Mouse (Mus musculus): ENCODE measurements around the gene BC005561. TPM values are rescaled to one million over a fixed set of nuclear protein-coding genes. Genes with fewer than 3 reads are reported as not detected.

The BC005561 gene
- polyA plus RNA-seq (2015; fragmentation: Nextera tagmentation; extraction: Ambion mirVana), result 14.6 and 14.7 TPM in 2 replicates

DNA sequence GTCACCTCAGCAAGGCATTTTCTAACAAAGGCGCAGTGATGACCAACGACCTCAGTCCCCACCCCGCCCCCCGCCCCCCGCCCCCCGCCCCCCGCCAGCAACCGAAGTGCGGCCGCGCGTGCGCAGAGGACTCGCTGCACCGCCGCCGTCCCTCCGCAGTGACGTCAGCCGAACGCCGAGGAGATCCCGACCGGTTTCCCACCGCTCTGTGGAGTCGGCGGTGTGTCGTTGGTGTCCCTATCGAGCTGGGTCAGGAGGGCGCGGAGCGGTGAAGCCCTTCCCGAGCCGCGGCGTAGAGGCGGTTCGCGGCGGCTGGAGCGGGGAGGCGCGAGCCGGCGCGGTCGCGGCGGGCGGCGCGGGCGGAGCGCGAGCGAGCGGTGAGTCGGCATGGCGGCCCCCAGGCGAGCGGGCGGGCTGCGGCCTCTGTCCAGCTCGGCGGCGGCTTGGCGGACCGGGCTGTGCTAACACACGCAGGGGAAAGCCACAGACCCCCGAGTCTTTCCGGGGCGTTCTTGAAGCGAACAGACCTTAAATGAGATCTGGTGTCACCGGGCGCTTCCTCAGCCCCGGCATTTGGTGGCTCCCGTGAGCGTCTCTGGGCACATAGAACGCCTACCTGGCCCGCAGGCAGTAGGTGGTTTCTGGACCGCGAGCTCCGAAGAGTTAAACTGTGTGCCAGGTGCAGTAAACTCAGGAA, at the start of gene BC005561:
Gene BC005561 (plus strand): TSS at position 158 of the 697 bp plus-strand sequence.
- 0% methylated on average over 82 of the region's 83 CpGs for WGBS
- peak within 1 kb of the TSS; percentile 94 for H3K27ac ChIP-seq
- H3K27me3 ChIP-seq, result no peaks in the 10 kb centered on the region
- H3K9me3 ChIP-seq, result no peaks in the 10 kb centered on the region
- peak within 1 kb of the TSS; percentile 90 for H3K9ac ChIP-seq
- peak; percentile 95 for ATAC-seq (ENCODE audit: low FRiP score)
- H3K36me3 ChIP-seq, result peaks cover 27% of the 10 kb centered on the region
- peaks cover 17% of the 10 kb centered on the region for H3K4me1 ChIP-seq (replicated peaks)
- H3K4me3 ChIP-seq, result peak within 1 kb of the TSS; percentile 79
- peak within 1 kb of the TSS; percentile 73 for H3K4me2 ChIP-seq

DNA sequence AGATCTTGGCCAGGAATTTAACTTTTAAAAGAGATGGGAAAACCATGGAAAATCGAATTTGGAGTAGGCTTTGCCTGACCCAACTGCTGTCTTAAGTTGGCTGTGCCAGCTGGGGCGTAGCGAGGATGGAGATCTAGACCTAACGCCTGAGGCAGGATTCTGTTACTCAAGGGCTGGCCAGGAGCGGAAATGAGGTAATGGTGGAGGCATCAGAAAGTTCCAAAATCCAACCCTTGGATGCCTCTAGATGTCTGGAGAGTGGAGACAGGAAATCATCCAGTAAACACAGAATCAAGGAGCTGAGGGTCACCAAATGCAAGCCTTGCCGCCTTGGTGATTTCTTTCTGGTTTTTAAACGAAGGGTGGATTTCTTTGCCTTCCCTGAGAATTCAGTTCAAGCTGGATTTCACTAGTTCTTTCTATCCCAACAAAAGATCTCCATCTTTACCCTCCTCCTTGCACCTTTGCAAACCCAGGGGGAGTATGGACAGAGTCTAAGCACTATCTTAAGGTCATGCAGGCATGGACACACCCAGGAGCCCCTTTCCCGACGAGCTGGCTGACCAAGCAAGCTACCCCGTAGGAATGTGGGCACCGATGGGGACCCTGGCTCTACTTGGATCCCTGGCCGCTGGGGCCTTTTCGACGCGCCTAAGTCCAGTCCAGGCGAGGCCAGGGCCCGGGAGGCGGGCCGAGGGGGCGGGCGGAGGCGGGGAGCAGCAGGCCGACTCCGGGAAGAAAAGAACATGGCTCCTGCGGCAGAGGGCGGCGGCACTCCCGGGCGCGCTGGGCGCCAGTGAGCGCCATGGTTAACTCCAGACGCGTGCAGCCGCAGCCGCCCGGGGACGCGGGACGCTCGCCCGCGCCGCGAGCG, 49.1 kb upstream of the BC005561 start, which contains the start of gene Pkd2:
Gene Pkd2 (plus strand): TSS at position 619 of the 874 bp plus-strand sequence.
- H3K27ac ChIP-seq, result peak within 1 kb of the TSS; percentile 97
- peak within 1 kb of the TSS; percentile 98 for H3K9ac ChIP-seq
- H3K27me3 ChIP-seq, result no peaks in the 10 kb centered on the region
- H3K9me3 ChIP-seq, result no peaks in the 10 kb centered on the region
- 11% methylated on average over 46 of the region's 46 CpGs for whole genome bisulfite sequencing
- peak within 1 kb of the TSS; percentile 73 for H3K4me2 ChIP-seq
- peak within 1 kb of the TSS; percentile 77 for H3K4me3 ChIP-seq
- ATAC-seq (ENCODE audit: low FRiP score), result peak; percentile 83
- peaks cover 27% of the 10 kb centered on the region for H3K4me1 ChIP-seq (replicated peaks)
- peaks cover 10% of the 10 kb centered on the region; the same call in 1 of the 2 replicates for H3K36me3 ChIP-seq

DNA sequence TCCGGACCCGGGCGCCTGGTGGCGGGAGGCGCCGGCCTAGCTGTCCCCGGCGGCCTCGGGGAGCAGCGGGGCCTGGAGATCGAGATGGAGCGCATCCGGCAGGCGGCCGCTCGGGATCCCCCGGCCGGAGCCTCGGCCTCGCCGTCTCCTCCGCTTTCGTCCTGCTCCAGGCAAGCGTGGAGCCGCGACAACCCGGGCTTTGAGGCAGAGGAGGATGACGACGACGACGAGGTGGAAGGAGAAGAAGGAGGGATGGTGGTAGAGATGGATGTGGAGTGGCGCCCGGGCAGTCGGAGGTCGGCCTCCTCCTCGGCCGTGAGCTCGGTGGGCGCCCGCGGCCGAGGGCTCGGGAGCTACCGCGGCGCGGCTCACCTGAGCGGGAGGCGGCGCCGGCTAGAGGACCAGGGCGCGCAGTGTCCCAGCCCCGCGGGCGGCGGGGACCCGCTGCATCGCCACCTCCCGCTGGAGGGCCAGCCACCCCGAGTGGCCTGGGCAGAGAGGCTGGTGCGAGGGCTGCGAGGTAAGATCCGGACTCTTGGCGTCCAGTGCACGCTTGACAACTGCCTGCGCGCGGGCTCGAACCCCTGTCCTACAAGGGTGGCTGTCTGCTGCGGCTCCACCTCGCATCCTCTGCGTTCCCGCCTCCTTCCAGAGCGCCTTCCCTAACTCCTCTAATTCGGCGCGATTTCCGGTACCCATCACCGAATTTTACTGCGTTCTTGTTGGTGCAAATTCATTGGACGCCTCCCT, 48.3 kb upstream of the BC005561 start:
- H3K9me3 ChIP-seq, result no peaks in the 10 kb centered on the region
- peak overlapping the region; percentile 73 for H3K4me2 ChIP-seq
- peak overlapping the region; percentile 77 for H3K4me3 ChIP-seq
- WGBS, result under 1% methylated on average over 75 of the region's 82 CpGs
- H3K27ac ChIP-seq, result peak overlapping the region; percentile 97
- H3K36me3 ChIP-seq, result peaks cover 14% of the 10 kb centered on the region
- H3K27me3 ChIP-seq, result no peaks in the 10 kb centered on the region
- H3K4me1 ChIP-seq (replicated peaks), result peaks cover 27% of the 10 kb centered on the region
- ATAC-seq (ENCODE audit: low FRiP score), result peak; percentile 86
- H3K9ac ChIP-seq, result peak overlapping the region; percentile 98

DNA sequence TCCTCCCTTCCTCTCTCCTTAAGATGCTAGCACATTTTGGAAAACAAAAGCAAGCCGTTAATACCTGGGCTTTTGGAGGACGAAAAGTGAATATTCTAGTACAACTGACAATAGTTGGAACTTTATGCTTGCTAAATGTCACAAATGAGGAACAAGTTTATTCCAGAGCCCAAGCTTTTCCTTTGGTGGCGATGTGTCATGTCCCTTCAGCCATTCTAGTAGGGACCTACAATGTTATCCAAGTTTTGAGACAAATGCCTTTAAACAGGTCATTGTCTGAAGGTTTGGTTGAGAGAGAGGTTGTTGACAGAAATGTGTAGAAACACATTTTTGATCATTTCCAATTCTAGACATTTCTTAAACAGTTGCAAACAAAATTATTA, 47.7 kb upstream of the BC005561 start:
- Histone ChIP-seq H3K4me3 (peak overlapping the region; percentile 77), H3K9me3 (no peaks in the 10 kb centered on the region), H3K4me2 (peak overlapping the region; percentile 73), H3K27ac (peak overlapping the region; percentile 97), H3K36me3 (peaks cover 19% of the 10 kb centered on the region), H3K4me1 (replicated peaks) (peaks cover 27% of the 10 kb centered on the region), H3K9ac (peak overlapping the region; percentile 98), H3K27me3 (no peaks in the 10 kb centered on the region)
- 37% methylated on average over 3 of the region's 3 CpGs for WGBS
- ATAC-seq (ENCODE audit: low FRiP score), result no peak

DNA sequence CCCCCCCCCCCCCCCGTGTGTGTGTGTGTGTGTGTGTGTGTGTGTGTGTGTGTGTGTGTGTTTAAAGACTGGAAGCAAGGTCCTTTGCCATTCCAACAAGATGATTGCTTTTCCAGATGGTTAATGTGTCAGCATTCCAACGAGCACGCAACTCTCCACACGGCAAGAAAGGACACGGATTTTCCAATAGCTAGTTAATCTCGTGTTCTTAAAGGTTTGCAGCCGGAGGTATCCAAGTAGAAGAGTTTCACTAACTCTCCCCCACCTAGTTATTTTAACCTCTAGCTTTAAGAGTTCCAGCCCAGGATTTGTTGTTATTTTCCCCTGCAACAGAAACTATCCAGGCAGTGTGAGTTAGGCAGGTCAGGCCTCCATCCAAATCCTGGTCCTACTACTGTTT, 47.3 kb upstream of the BC005561 start:
- Histone ChIP-seq H3K27me3 (no peaks in the 10 kb centered on the region), H3K9me3 (no peaks in the 10 kb centered on the region), H3K4me1 (replicated peaks) (peaks cover 27% of the 10 kb centered on the region), H3K36me3 (peaks cover 24% of the 10 kb centered on the region), H3K9ac (no peak overlapping the region; the same call in 1 of the 2 replicates), H3K4me3 (peak overlapping the region; percentile 77), H3K4me2 (peak overlapping the region; percentile 73), H3K27ac (no peak overlapping the region)
- ATAC-seq (ENCODE audit: low FRiP score), result no peak
- 58% methylated on average over 6 of the region's 7 CpGs for WGBS

DNA sequence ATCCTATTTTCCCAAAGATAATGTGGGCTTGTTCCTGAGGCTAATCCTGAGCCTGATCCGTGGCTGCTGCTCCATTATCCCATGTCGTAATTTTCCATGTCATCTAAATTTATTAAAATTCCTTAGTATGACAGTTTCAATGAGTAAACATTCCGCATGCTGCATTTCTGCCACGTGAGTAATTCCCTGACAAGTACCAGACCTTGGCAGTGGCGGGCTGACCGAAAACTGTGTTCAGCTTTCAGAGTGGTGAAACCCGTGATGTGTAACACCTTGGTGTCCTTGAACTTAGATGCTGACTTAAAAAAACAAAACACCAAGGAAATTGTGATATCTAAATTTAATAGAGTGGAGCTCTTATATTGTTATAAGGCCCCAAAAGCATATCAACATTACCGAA, 42.9 kb upstream of the BC005561 start:
- WGBS, result 95% methylated on average over 8 of the region's 8 CpGs

DNA sequence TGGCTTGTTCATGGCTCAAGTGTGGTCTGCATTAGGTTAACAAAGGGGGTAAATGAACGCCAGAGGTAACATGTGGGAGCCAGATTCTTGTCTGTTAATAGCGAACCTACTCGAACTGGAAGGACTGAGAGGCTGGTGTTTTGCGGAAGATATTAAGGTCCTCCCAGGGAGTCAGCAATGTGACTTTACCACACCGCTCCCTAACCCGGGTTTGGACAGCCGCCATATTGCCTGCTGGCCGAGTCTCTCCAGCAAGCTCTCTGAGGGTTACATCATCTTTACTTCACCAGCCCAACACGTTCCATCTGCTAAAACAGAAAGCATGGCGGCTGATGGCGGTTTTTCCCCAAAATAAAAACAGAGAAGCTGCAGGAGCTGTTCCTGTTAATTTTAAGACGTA, 42.4 kb upstream of the BC005561 start:
- Histone ChIP-seq H3K36me3 (peaks cover 44% of the 10 kb centered on the region), H3K4me2 (no peak overlapping the region), H3K27ac (no peak overlapping the region), H3K4me1 (replicated peaks) (peaks cover 11% of the 10 kb centered on the region), H3K9ac (no peak overlapping the region), H3K4me3 (no peak overlapping the region), H3K9me3 (no peaks in the 10 kb centered on the region), H3K27me3 (no peaks in the 10 kb centered on the region)
- ATAC-seq (ENCODE audit: low FRiP score), result no peak
- 91% methylated on average over 12 of the region's 12 CpGs for WGBS

More for the DNA sequence above, 42.9 kb upstream of the BC005561 start:
- ATAC-seq (ENCODE audit: low FRiP score), result no peak
- no peak overlapping the region for H3K4me3 ChIP-seq
- H3K36me3 ChIP-seq, result peaks cover 40% of the 10 kb centered on the region
- no peak overlapping the region for H3K27ac ChIP-seq
- H3K9me3 ChIP-seq, result no peaks in the 10 kb centered on the region
- H3K4me1 ChIP-seq (replicated peaks), result peaks cover 16% of the 10 kb centered on the region
- no peak overlapping the region for H3K4me2 ChIP-seq
- H3K9ac ChIP-seq, result no peak overlapping the region
- no peaks in the 10 kb centered on the region for H3K27me3 ChIP-seq

DNA sequence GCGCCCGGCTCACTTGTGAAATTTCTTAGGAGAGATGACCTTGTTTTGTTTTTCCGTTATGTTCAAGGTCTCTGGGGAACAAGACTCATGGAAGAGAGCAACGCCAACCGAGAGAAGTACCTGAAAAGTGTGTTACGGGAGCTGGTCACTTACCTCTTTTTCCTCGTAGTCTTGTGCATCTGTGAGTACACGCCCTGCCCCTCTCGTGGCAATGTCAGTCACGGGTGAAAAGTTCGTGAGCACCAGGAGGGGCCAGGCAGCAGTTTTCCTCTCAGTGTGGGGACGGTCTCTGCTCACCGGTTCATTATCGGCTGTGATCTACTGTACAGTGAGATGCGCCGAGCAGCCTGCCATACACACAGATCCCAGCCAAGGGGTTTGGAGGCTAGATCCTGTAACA, 41.3 kb upstream of the BC005561 start:
- Histone ChIP-seq H3K9me3 (no peaks in the 10 kb centered on the region), H3K36me3 (peaks cover 53% of the 10 kb centered on the region), H3K27me3 (no peaks in the 10 kb centered on the region), H3K4me1 (replicated peaks) (peaks cover 5% of the 10 kb centered on the region), H3K9ac (no peak overlapping the region), H3K4me2 (no peak overlapping the region), H3K4me3 (no peak overlapping the region), H3K27ac (no peak overlapping the region)
- WGBS, result 97% methylated on average over 16 of the region's 16 CpGs
- no peak for ATAC-seq (ENCODE audit: low FRiP score)

DNA sequence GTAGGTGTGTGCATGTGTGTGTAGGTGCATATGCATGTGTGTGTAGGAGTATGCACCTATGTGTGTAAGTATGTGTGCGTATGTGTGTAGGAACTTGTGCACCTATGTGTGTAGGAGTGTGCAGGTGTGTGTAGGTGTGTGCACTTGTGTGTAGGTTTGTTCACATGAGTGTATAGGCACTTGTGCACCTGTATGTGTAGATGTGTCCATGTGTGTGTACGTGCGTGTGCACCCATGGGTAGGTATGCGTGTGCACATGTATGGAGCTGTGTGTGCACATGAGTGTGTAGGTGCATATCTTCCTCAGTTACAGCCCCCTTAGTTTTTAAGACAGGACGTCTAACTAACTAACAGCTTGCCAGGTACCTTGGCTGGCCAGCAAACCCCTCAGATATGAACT, 39.6 kb upstream of the BC005561 start:
- no peak overlapping the region for H3K4me2 ChIP-seq
- no peak overlapping the region for H3K9ac ChIP-seq
- ATAC-seq (ENCODE audit: low FRiP score), result no peak
- no peaks in the 10 kb centered on the region for H3K9me3 ChIP-seq
- H3K4me1 ChIP-seq (replicated peaks), result no peaks in the 10 kb centered on the region
- peaks cover 70% of the 10 kb centered on the region for H3K36me3 ChIP-seq
- WGBS, result 96% methylated on average over 5 of the region's 5 CpGs
- H3K27me3 ChIP-seq, result no peaks in the 10 kb centered on the region
- no peak overlapping the region for H3K27ac ChIP-seq
- no peak overlapping the region for H3K4me3 ChIP-seq

DNA sequence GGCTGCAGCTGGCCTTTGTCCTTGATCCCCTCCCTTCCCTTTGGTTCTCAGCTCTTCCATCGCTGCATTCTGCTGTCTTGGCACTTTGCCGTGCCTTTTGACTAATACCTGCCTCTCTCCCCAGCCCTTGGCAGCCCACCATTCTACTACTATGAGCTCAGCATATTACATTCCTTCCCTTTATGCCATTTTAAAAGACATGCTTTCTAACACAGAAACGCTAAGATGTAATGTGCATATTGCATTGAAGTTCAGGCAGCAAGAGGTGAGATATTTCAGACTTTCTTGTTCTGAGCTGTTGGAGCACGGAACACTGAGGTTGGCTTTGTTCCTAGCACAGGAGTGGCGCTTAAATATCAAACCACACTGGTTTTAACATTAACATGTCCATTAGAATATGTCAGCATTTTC, 37.2 kb upstream of the BC005561 start:
- Histone ChIP-seq H3K4me2 (no peak overlapping the region), H3K9me3 (no peaks in the 10 kb centered on the region), H3K9ac (no peak overlapping the region), H3K27me3 (no peaks in the 10 kb centered on the region), H3K27ac (no peak overlapping the region), H3K4me3 (no peak overlapping the region), H3K36me3 (peaks cover 55% of the 10 kb centered on the region), H3K4me1 (replicated peaks) (no peaks in the 10 kb centered on the region)
- no peak for ATAC-seq (ENCODE audit: low FRiP score)
- WGBS, result 93% methylated on average over 5 of the region's 5 CpGs

DNA sequence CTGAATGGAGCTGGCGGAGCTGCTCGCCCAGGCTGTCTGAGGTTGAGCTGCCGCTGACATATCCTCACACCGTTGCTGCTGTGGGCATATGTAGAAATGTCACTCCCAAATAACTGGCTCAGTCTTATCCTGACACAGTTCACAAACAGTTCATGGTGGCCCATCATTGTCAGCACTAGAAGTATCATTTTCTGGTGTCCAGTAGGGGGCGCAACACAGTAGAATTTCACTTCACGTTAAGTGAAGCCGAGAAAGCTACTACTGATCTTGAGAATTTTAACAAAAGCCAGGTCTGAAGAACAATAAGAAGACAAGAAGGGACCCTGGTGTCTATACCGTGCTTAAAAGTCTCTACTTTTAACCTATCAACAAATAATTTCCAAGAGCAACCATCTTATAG, 35.8 kb upstream of the BC005561 start:
- no peaks in the 10 kb centered on the region for H3K27me3 ChIP-seq
- peaks cover 50% of the 10 kb centered on the region for H3K36me3 ChIP-seq
- H3K4me2 ChIP-seq, result no peak overlapping the region
- H3K4me1 ChIP-seq (replicated peaks), result no peaks in the 10 kb centered on the region
- no peaks in the 10 kb centered on the region for H3K9me3 ChIP-seq
- H3K9ac ChIP-seq, result no peak overlapping the region
- WGBS, result 96% methylated on average over 8 of the region's 8 CpGs
- ATAC-seq (ENCODE audit: low FRiP score), result no peak
- no peak overlapping the region for H3K27ac ChIP-seq
- no peak overlapping the region for H3K4me3 ChIP-seq

DNA sequence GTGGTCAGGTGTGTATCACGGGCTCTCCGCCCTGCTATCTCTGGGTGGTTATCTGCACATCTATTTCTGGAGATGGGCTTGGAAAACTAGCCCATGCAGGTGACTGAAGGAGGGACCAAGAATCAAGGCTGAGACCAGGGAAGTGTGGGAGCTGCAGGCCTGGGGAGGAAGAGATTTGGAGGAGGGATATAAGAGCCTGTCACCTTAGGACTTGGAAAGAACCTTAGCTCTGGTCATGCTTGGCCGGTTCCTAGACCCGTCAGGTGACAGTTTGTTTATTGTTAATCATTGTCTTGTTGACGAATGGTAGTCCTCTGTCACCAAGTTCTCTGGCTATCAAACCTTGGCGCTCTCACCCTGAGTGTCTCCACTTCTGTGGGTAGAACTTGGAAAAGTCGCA, 27.8 kb upstream of the BC005561 start:
- Histone ChIP-seq H3K4me1 (replicated peaks) (no peaks in the 10 kb centered on the region), H3K4me3 (no peak overlapping the region), H3K4me2 (no peak overlapping the region), H3K9ac (no peak overlapping the region), H3K36me3 (peaks cover 71% of the 10 kb centered on the region), H3K27me3 (no peaks in the 10 kb centered on the region), H3K9me3 (no peaks in the 10 kb centered on the region), H3K27ac (no peak overlapping the region)
- WGBS, result 94% methylated on average over 7 of the region's 7 CpGs
- ATAC-seq (ENCODE audit: low FRiP score), result no peak
